Mouse (Mus musculus): ENCODE results near the gene Syne3. TPM values are rescaled to one million over a fixed set of nuclear protein-coding genes. Genes with fewer than 3 reads are reported as not detected.

Syne3 gene
- polyA plus RNA-seq, 1 experiment from 2014 or later, result 0.49 TPM

- 82% methylated on average over 8 of the region's 8 CpGs for WGBS
- Histone ChIP-seq H3K27me3 (replicated peaks) (no peaks in the 10 kb centered on the region), H3K27ac (no peak overlapping the region), H3K36me3 (replicated peaks) (no peaks in the 10 kb centered on the region), H3K4me3 (no peak overlapping the region), H3K4me2 (no peak overlapping the region), H3K4me1 (no peaks in the 10 kb centered on the region), H3K9me3 (no peaks in the 10 kb centered on the region), H3K9ac (no peak overlapping the region)
- ATAC-seq (replicated peaks), result no peak
Observed at GRCm38 (mm10) chr12:104992838-104993237, 16.8 kb downstream of the Syne3 start.

GRCm38 (mm10) chr12:104992123-104992741 is 17.4 kb downstream of the Syne3 start:
- H3K27me3 ChIP-seq (replicated peaks), result no peaks in the 10 kb centered on the region
- no peak for ATAC-seq (replicated peaks)
- H3K36me3 ChIP-seq (replicated peaks), result no peaks in the 10 kb centered on the region
- H3K27ac ChIP-seq, result no peak overlapping the region
- WGBS, result 85% methylated on average over 10 of the region's 10 CpGs
- H3K9me3 ChIP-seq, result no peaks in the 10 kb centered on the region
- no peak overlapping the region for H3K4me2 ChIP-seq
- H3K4me3 ChIP-seq, result no peak overlapping the region
- H3K9ac ChIP-seq, result no peak overlapping the region
- H3K4me1 ChIP-seq, result no peaks in the 10 kb centered on the region

- no peaks in the 10 kb centered on the region for H3K9me3 ChIP-seq
- no peaks in the 10 kb centered on the region for H3K36me3 ChIP-seq (replicated peaks)
- H3K27ac ChIP-seq, result no peak overlapping the region
- no peak overlapping the region for H3K9ac ChIP-seq
- H3K4me2 ChIP-seq, result no peak overlapping the region
- no peaks in the 10 kb centered on the region for H3K4me1 ChIP-seq
- ATAC-seq (replicated peaks), result no peak
- WGBS, result 89% methylated on average over 13 of the region's 13 CpGs
- no peaks in the 10 kb centered on the region for H3K27me3 ChIP-seq (replicated peaks)
- no peak overlapping the region for H3K4me3 ChIP-seq
Observed at GRCm38 (mm10) chr12:104990741-104991454, 18.7 kb downstream of the Syne3 start.

GRCm38 (mm10) chr12:104987936-104988335 is 21.7 kb downstream of the Syne3 start:
- Histone ChIP-seq H3K27ac (no peak overlapping the region), H3K4me1 (no peaks in the 10 kb centered on the region), H3K4me2 (no peak overlapping the region), H3K36me3 (replicated peaks) (no peaks in the 10 kb centered on the region), H3K27me3 (replicated peaks) (no peaks in the 10 kb centered on the region), H3K9ac (no peak overlapping the region), H3K9me3 (no peaks in the 10 kb centered on the region), H3K4me3 (no peak overlapping the region)
- WGBS, result 40% methylated on average over 7 of the region's 7 CpGs
- no peak for ATAC-seq (replicated peaks)

DNA sequence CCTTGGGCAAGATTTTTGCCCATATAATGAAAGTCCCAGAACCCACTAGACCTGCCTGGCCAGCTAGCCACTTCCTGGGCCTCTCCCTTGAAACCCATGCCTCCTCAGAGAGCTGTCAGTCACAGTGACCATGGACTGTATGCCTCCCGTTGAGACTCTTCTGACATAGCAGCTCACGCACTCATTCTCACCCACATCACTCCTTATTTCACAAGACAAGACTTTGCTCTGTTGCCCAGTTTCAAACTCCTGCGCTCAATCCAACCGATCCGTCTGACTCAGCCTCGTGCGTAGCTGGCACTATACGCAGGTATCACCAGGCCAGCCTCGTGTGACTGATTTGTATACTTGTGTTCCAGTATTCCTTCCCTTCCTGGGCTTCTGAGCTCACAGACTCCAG is 22.8 kb downstream of the Syne3 start:
- Histone ChIP-seq H3K4me1 (no peaks in the 10 kb centered on the region), H3K9ac (no peak overlapping the region), H3K36me3 (replicated peaks) (no peaks in the 10 kb centered on the region), H3K4me3 (no peak overlapping the region), H3K27me3 (replicated peaks) (no peaks in the 10 kb centered on the region), H3K27ac (no peak overlapping the region), H3K4me2 (no peak overlapping the region), H3K9me3 (no peaks in the 10 kb centered on the region)
- ATAC-seq (replicated peaks), result no peak
- WGBS, result 91% methylated on average over 9 of the region's 9 CpGs

- no peak for ATAC-seq (replicated peaks)
- Histone ChIP-seq H3K27me3 (replicated peaks) (no peaks in the 10 kb centered on the region), H3K9ac (no peak overlapping the region), H3K36me3 (replicated peaks) (no peaks in the 10 kb centered on the region), H3K27ac (no peak overlapping the region), H3K4me3 (no peak overlapping the region), H3K4me2 (no peak overlapping the region), H3K4me1 (no peaks in the 10 kb centered on the region), H3K9me3 (no peaks in the 10 kb centered on the region)
- WGBS, result 89% methylated on average over 2 of the region's 2 CpGs
Observed at GRCm38 (mm10) chr12:104986001-104986400, 23.6 kb downstream of the Syne3 start.

DNA sequence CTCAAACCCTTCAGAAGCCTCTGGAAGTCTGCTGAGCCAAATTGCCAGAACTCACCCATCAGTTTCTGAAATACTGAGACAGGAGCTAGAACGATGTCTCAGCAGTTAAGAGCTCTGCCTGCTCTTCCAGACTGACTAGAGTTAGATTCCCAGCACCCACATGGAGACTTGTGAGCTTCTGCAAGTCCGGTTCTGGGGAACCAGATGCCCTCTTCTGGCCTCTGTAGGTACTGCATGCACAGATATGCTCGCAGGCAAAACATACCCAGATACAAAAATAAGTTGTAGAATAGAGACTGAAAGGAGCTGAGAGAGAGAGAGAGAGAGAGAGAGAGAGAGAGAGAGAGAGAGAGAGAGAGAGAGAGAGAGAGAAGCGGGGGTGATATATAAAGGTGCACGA is 24.5 kb downstream of the Syne3 start:
- Histone ChIP-seq H3K27ac (no peak overlapping the region), H3K27me3 (replicated peaks) (no peaks in the 10 kb centered on the region), H3K4me2 (no peak overlapping the region), H3K4me1 (no peaks in the 10 kb centered on the region), H3K9me3 (no peaks in the 10 kb centered on the region), H3K36me3 (replicated peaks) (no peaks in the 10 kb centered on the region), H3K9ac (no peak overlapping the region), H3K4me3 (no peak overlapping the region)
- ATAC-seq (replicated peaks), result no peak
- WGBS, result 83% methylated on average over 5 of the region's 5 CpGs

DNA sequence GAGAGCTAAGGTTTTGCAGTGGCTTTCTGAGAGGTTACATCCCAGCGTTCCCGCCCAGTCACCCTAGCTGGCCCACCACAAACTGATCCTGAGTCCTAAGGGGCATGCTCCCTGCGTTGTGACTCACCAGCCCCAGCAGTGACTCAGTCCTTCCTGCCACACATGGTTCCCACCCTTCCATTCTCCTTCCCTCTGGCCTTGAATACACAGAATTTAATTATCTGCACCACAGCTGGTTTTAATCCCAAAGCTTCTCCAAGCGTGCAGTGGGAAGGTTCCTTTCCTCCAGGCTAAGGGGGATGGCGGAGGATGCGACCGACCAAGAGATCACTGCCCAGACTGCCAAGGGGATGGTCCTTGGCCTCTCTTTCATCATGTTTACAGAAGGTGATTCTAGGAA is 26.1 kb downstream of the Syne3 start:
- ATAC-seq (replicated peaks), result no peak
- H3K4me2 ChIP-seq, result no peak overlapping the region

DNA sequence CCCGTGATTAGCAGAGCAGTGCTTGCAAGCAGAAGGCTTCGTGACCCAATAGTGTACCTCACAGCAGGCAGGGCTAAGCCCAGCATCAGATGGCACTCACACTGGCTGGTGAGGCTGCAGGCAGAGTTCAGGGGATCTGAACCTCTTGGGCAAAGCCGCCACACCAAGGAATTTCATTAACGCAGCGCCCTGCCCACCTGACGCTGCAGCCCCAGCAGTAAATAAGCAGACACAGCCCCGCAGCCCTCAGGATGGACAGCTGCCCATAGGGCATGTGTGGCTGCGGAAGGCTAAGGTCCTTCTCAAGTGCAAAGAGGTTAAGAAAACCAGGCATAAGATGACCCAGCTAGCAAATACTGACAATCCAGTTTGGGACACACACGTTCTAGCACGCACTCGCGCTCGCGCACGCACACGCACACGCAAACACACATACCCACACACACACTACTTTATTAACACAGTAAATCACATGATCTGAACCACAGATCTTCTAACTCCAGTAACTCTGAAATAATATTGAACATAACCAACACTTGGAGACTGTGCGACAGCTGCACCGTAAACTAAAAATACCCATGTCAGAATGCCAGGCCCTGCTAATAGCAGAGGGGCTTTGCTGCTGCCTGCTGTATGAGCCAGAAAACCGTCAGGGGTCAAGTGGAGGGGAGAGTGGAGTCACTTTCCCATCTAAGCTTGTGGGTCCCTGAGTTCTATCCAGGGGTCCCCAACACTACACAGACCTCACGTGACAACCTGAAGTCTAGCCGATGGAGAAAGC is 30.5 kb downstream of the Syne3 start:
- no peak overlapping the region for H3K9ac ChIP-seq
- H3K4me3 ChIP-seq, result no peak overlapping the region
- no peak for ATAC-seq (replicated peaks)
- 65% methylated on average over 22 of the region's 22 CpGs for WGBS
- no peaks in the 10 kb centered on the region for H3K36me3 ChIP-seq (replicated peaks)
- peaks cover 10% of the 10 kb centered on the region; the same call in 1 of the 2 replicates for H3K4me1 ChIP-seq
- no peak overlapping the region for H3K27ac ChIP-seq
- no peaks in the 10 kb centered on the region for H3K27me3 ChIP-seq (replicated peaks)
- peak overlapping the region; percentile 16; the same call in 1 of the 2 replicates for H3K4me2 ChIP-seq
- no peaks in the 10 kb centered on the region for H3K9me3 ChIP-seq

More for the DNA sequence above, 26.1 kb downstream of the Syne3 start:
- Histone ChIP-seq H3K27me3 (replicated peaks) (no peaks in the 10 kb centered on the region), H3K9ac (no peak overlapping the region), H3K4me3 (no peak overlapping the region), H3K27ac (no peak overlapping the region), H3K36me3 (replicated peaks) (no peaks in the 10 kb centered on the region), H3K9me3 (no peaks in the 10 kb centered on the region), H3K4me1 (peaks cover 7% of the 10 kb centered on the region; the same call in 1 of the 2 replicates)
- WGBS, result 39% methylated on average over 7 of the region's 7 CpGs

- WGBS, result 9% methylated on average over 9 of the region's 9 CpGs
- Histone ChIP-seq H3K4me3 (no peak overlapping the region), H3K9ac (no peak overlapping the region), H3K36me3 (replicated peaks) (no peaks in the 10 kb centered on the region), H3K27me3 (replicated peaks) (no peaks in the 10 kb centered on the region), H3K9me3 (no peaks in the 10 kb centered on the region), H3K27ac (no peak overlapping the region), H3K4me1 (peaks cover 10% of the 10 kb centered on the region; the same call in 1 of the 2 replicates), H3K4me2 (peak overlapping the region; percentile 16)
- 0 out of 2 replicates have a peak, but pooled peaks have one; percentile 33 for ATAC-seq (replicated peaks)
Observed at GRCm38 (mm10) chr12:104978420-104978819, 31.2 kb downstream of the Syne3 start.

GRCm38 (mm10) chr12:104976903-104977302 is 32.7 kb downstream of the Syne3 start:
- Histone ChIP-seq H3K4me3 (no peak overlapping the region), H3K4me1 (peaks cover 10% of the 10 kb centered on the region; the same call in 1 of the 2 replicates), H3K27ac (no peak overlapping the region), H3K4me2 (no peak overlapping the region), H3K27me3 (replicated peaks) (no peaks in the 10 kb centered on the region), H3K9me3 (no peaks in the 10 kb centered on the region), H3K36me3 (replicated peaks) (no peaks in the 10 kb centered on the region), H3K9ac (no peak overlapping the region)
- ATAC-seq (replicated peaks), result no peak
- 79% methylated on average over 7 of the region's 7 CpGs for WGBS

DNA sequence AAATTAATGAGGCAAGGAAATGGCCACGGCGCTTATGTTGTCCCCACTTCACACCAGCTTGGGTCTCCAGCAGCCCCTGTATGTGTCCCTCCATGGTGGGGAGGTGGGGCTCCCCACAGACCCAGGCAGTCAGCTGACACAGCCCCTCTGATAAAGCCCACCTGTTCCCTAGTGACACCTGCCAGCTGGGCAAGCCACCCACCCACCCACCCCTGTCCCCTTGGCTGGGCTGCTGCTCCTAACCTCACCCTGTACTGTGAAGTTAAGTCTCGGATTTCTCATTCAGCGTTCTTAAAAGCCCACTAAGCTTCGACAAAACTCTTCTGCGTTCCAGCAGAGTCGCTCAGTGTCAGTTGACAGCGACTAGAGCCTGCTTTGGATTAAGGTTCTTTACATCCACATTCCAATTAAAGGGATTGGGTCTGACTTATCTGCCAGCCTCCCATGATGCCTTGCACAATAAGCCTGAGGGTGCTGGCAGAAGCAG is 33.2 kb downstream of the Syne3 start:
- H3K27ac ChIP-seq, result no peak overlapping the region
- no peaks in the 10 kb centered on the region for H3K36me3 ChIP-seq (replicated peaks)
- ATAC-seq (replicated peaks), result peak; percentile 39; the same call in 1 of the 2 replicates
- no peak overlapping the region for H3K4me3 ChIP-seq
- H3K27me3 ChIP-seq (replicated peaks), result no peaks in the 10 kb centered on the region
- no peaks in the 10 kb centered on the region for H3K9me3 ChIP-seq
- no peak overlapping the region for H3K9ac ChIP-seq
- WGBS, result 26% methylated on average over 8 of the region's 8 CpGs
- H3K4me2 ChIP-seq, result no peak overlapping the region
- peaks cover 10% of the 10 kb centered on the region; the same call in 1 of the 2 replicates for H3K4me1 ChIP-seq
